Mouse (Mus musculus): ENCODE measurements at regions not wholly inside any gene's neighbourhood (a gene's known extent, or its start where the extent isn't known, plus 50 kb on each side); places are given as distances from the start of the nearest gene placed in this dataset.

- CTCF ChIA-PET = no interaction called here
Observed at GRCm38 (mm10) chr1:177568056-177568816, 126.1 kb downstream of the Zbtb18 start.

GRCm38 (mm10) chr1:177569572-177569971 is 127.4 kb downstream of the Zbtb18 start:
- CTCF ChIA-PET = no interaction called here

GRCm38 (mm10) chr1:177573017-177573725 is 131.0 kb downstream of the Zbtb18 start:
- CTCF ChIA-PET = no interaction called here

- CTCF ChIA-PET = no interaction called here
Observed at GRCm38 (mm10) chr1:177573781-177574180, 131.6 kb downstream of the Zbtb18 start.

GRCm38 (mm10) chr1:177574312-177574711 is 132.2 kb downstream of the Zbtb18 start:
- CTCF ChIA-PET = no interaction called here

GRCm38 (mm10) chr1:177584302-177584886 is 142.2 kb downstream of the Zbtb18 start:
- CTCF ChIA-PET = no interaction called here

- CTCF ChIA-PET = no interaction called here
Observed at GRCm38 (mm10) chr1:177585320-177585719, 143.2 kb downstream of the Zbtb18 start.

GRCm38 (mm10) chr1:177589034-177589433 is 140.6 kb upstream of the 1700016C15Rik start:
- CTCF ChIA-PET = interaction anchor here (0.6 kb wide), 1 partner anchor 11 kb away, joined by 3 read pairs; no protein-coding TSS in a partner anchor

- CTCF ChIA-PET = interaction anchor here (0.6 kb wide), 1 partner anchor 10 kb away, joined by 3 read pairs; no protein-coding TSS in a partner anchor
Observed at GRCm38 (mm10) chr1:177589656-177590055, 140.0 kb upstream of the 1700016C15Rik start.

GRCm38 (mm10) chr1:177591742-177592141 is 137.9 kb upstream of the 1700016C15Rik start:
- CTCF ChIA-PET = no interaction called here

- CTCF ChIA-PET = no interaction called here
Observed at GRCm38 (mm10) chr1:177592337-177592736, 137.3 kb upstream of the 1700016C15Rik start.

- CTCF ChIA-PET = no interaction called here
Observed at GRCm38 (mm10) chr1:177594341-177594740, 135.3 kb upstream of the 1700016C15Rik start.

- CTCF ChIA-PET = no interaction called here
Observed at GRCm38 (mm10) chr1:177595326-177595914, 134.2 kb upstream of the 1700016C15Rik start.

GRCm38 (mm10) chr1:177597036-177597435 is 132.6 kb upstream of the 1700016C15Rik start:
- CTCF ChIA-PET = no interaction called here

GRCm38 (mm10) chr1:177605353-177605969 is 124.2 kb upstream of the 1700016C15Rik start:
- CTCF ChIA-PET = interaction anchor here (0.6 kb wide), 1 partner anchor 77 kb away, joined by 3 read pairs; no protein-coding TSS in a partner anchor

- CTCF ChIA-PET = no interaction called here
Observed at GRCm38 (mm10) chr1:177607565-177607964, 122.0 kb upstream of the 1700016C15Rik start.

- CTCF ChIA-PET = no interaction called here
Observed at GRCm38 (mm10) chr1:177608551-177609020, 121.0 kb upstream of the 1700016C15Rik start.

GRCm38 (mm10) chr1:177609226-177609625 is 120.4 kb upstream of the 1700016C15Rik start:
- CTCF ChIA-PET = no interaction called here

- CTCF ChIA-PET = no interaction called here
Observed at GRCm38 (mm10) chr1:177609683-177610082, 119.9 kb upstream of the 1700016C15Rik start.

GRCm38 (mm10) chr1:177610156-177610555 is 119.5 kb upstream of the 1700016C15Rik start:
- CTCF ChIA-PET = no interaction called here

- CTCF ChIA-PET = no interaction called here
Observed at GRCm38 (mm10) chr1:177612546-177612945, 117.1 kb upstream of the 1700016C15Rik start.

GRCm38 (mm10) chr1:177615609-177616008 is 114.0 kb upstream of the 1700016C15Rik start:
- CTCF ChIA-PET = no interaction called here

Data from spleen, embryonic (tissue).